Mouse (Mus musculus) intestine, postnatal 0 days (tissue): ENCODE results near the gene Cnst. TPM values are rescaled to one million over a fixed set of nuclear protein-coding genes. Genes with fewer than 3 reads are reported as not detected.

Experiments
- ATAC-seq: fragments of 200-750 bp; cut with Nextera tagmentation; 2 replicates; pipeline ENCODE4 v1.8.0; 2017; ENCODE audit warnings: mild to moderate bottlenecking, moderate TSS enrichment, moderate library complexity
- H3K27ac ChIP-seq: fragments of 300-500 bp; sonication (generic); 2 replicates; pipeline ENCODE4 v1.5.1; 2014; ENCODE audit warnings: mild to moderate bottlenecking, low read depth, low read length, moderate library complexity
- H3K27me3 ChIP-seq: fragments of 300-500 bp; sonication (generic); replicated peaks from 2 replicates; pipeline ENCODE4 v1.6.1; 2014; ENCODE audit warnings: low read length, mixed read lengths; ENCODE audit not compliant: control insufficient read depth, insufficient read depth
- H3K36me3 ChIP-seq: fragments of 300-500 bp; sonication (generic); 2 replicates; pipeline ENCODE4 v1.6.1; 2014; ENCODE audit warnings: mild to moderate bottlenecking, moderate library complexity; ENCODE audit not compliant: control insufficient read depth, insufficient read depth
- H3K4me1 ChIP-seq: fragments of 300-500 bp; sonication (generic); replicated peaks from 2 replicates; pipeline ENCODE4 v1.6.1; 2014; ENCODE audit warnings: antibody characterized with exemption, low read length, mixed read lengths; ENCODE audit not compliant: control insufficient read depth, insufficient read depth
- H3K4me2 ChIP-seq: fragments of 300-500 bp; sonication (generic); replicated peaks from 2 replicates; pipeline ENCODE4 v1.6.1; 2014; ENCODE audit warnings: low read depth, mild to moderate bottlenecking, moderate library complexity
- H3K4me3 ChIP-seq: fragments of 300-500 bp; sonication (generic); 2 replicates; pipeline ENCODE4 v1.5.1; 2014; ENCODE audit warnings: low read depth, low read length
- H3K9ac ChIP-seq: fragments of 300-500 bp; sonication (generic); 2 replicates; pipeline ENCODE4 v1.6.1; 2014; ENCODE audit warnings: mild to moderate bottlenecking, low read depth, low read length
- H3K9me3 ChIP-seq: fragments of 300-500 bp; sonication (generic); 2 replicates; pipeline ENCODE4 v1.6.1; 2016; ENCODE audit warnings: mixed run types; ENCODE audit not compliant: control insufficient read depth
- CTCF ChIP-seq: sonication (generic); IDR thresholded peaks from 2 replicates; pipeline ENCODE4 v1.5.1; 2016; ENCODE audit warnings: low read depth, mild to moderate bottlenecking, control low read depth, antibody characterized with exemption, moderate library complexity
- WGBS: fragments of 180-500 bp; shearing (Covaris S2); extraction: QIAGEN DNeasy Blood & Tissue Kit; methylation state at CpG from one replicate; pipeline ENCODE4 v1.1.7; 2014; 5-methylcytosine and 5-hydroxymethylcytosine counted together
- polyA plus RNA-seq: library from polyadenylated mRNA; unstranded; fragments of >200 nt; fragmentation: Nextera tagmentation; extraction: Ambion mirVana; gene quantifications from 2 replicates; pipeline ENCODE4 v1.2.1, GENCODE M21; 2015

The Cnst gene
- polyA plus RNA-seq, 1 experiment from 2014 or later, result 8.4 TPM

- H3K9me3 ChIP-seq, result no peaks in the 10 kb centered on the region
Observed at GRCm38 (mm10) chr1:179516941-179517712, 29.0 kb upstream of the Cnst start.

GRCm38 (mm10) chr1:179517713-179518465 lies 28.3 kb upstream of the Cnst start, which contains the start of gene Smyd3:
Gene Smyd3 (minus strand): TSS chr1:179518041.
- peak within 1 kb of the TSS; percentile 81 for H3K4me3 ChIP-seq
- no peaks in the 10 kb centered on the region for H3K9me3 ChIP-seq
- peak; percentile 85 for ATAC-seq
- 6% methylated on average over 39 of the region's 39 CpGs for WGBS
- peak; percentile 90 for TF ChIP-seq CTCF
- H3K4me1 ChIP-seq, result 0 out of 2 replicates have a peak, but pooled peaks cover 3% of the 10 kb centered on the region
- H3K27ac ChIP-seq, result peak within 1 kb of the TSS; percentile 50; the same call in 1 of the 2 replicates
- H3K27me3 ChIP-seq, result no peaks in the 10 kb centered on the region
- H3K4me2 ChIP-seq, result peak within 1 kb of the TSS; percentile 100
- no peaks in the 10 kb centered on the region for H3K36me3 ChIP-seq
- H3K9ac ChIP-seq, result peak within 1 kb of the TSS; percentile 62

More at GRCm38 (mm10) chr1:179516941-179517712, 29.0 kb upstream of the Cnst start:
- peak overlapping the region; percentile 50; the same call in 1 of the 2 replicates for H3K27ac ChIP-seq
- H3K27me3 ChIP-seq, result no peaks in the 10 kb centered on the region
- peak overlapping the region; percentile 100 for H3K4me2 ChIP-seq
- H3K36me3 ChIP-seq, result no peaks in the 10 kb centered on the region
- H3K9ac ChIP-seq, result peak overlapping the region; percentile 62
- 0 out of 2 replicates have a peak, but pooled peaks cover 3% of the 10 kb centered on the region for H3K4me1 ChIP-seq
- no peak for TF ChIP-seq CTCF
- H3K4me3 ChIP-seq, result peak overlapping the region; percentile 81
- WGBS, result under 1% methylated on average over 21 of the region's 21 CpGs
- peak; percentile 61 for ATAC-seq

DNA sequence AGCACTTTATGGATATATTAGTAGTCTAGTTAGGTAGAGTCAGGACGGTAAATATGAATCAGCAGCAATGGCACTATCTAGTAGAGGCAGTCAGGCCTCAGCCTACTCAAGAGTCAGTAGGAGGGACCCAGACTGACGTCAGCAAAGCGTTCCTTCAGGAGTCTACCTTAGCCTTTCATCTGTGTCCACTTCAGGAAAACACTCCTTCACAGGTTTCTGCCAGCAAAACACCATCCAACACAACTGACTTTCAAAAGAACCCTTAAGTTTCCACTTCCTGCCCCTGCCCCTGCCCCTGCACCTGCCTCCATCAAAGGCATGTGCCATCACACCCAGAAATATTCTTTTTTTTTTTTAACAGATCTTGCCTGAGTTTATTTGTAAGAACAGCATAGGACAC lies 26.3 kb upstream of the Cnst start:
- Histone ChIP-seq H3K9ac (no peak overlapping the region), H3K9me3 (no peaks in the 10 kb centered on the region), H3K4me2 (no peak overlapping the region), H3K27ac (no peak overlapping the region), H3K27me3 (no peaks in the 10 kb centered on the region), H3K36me3 (no peaks in the 10 kb centered on the region), H3K4me1 (0 out of 2 replicates have a peak, but pooled peaks cover 3% of the 10 kb centered on the region), H3K4me3 (no peak overlapping the region)
- WGBS, result 80% methylated on average over 3 of the region's 3 CpGs
- no peak for TF ChIP-seq CTCF
- no peak for ATAC-seq

DNA sequence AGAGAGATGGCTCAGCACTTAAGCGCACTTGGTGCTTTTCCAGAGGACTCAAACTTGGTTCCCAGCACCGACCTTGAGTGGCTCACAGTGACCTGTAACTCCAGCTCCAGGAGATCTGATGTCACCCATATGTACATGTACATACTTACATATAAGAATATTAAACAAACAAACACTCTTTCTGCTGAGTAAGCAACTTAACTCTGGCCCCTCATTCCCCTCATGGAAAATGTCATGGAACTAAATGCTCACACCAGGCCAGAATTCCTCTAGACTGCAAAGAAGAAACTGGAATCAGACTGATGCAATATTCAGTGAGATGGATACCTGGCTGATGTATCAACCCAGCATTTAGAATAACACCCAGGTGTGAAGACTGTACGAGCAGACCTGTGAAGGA lies 7.1 kb upstream of the Cnst start:
- WGBS, result 95% methylated on average over 3 of the region's 3 CpGs
- Histone ChIP-seq H3K27me3 (no peaks in the 10 kb centered on the region), H3K36me3 (peaks cover 27% of the 10 kb centered on the region), H3K9me3 (no peaks in the 10 kb centered on the region), H3K27ac (no peak overlapping the region), H3K4me1 (no peaks in the 10 kb centered on the region), H3K4me3 (no peak overlapping the region), H3K4me2 (no peak overlapping the region), H3K9ac (no peak overlapping the region)
- no peak for ATAC-seq
- TF ChIP-seq CTCF, result no peak

DNA sequence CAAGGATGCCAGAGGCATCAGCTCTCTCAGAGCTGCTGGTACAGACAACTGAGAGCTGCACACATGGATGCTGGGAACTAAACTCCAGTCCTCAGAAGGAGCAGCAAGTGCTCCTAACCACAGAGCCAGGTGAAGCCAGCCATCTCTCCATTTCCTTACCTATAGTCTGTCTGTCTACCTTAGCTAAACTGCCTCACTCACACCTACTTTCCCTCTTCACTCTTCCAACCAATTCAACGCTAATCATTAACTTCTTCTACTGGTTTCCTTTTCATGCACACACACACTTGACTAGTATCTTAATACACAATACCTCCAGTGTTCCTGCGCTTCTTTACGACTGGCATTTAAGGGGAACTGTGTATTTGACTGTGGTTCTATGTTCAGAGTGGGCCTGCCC lies 6.3 kb upstream of the Cnst start:
- WGBS, result 39% methylated on average over 3 of the region's 3 CpGs
- ATAC-seq, result peak; percentile 90
- H3K27me3 ChIP-seq, result no peaks in the 10 kb centered on the region
- TF ChIP-seq CTCF, result no peak
- no peak overlapping the region for H3K4me3 ChIP-seq
- H3K9ac ChIP-seq, result no peak overlapping the region
- H3K27ac ChIP-seq, result no peak overlapping the region
- peaks cover 25% of the 10 kb centered on the region for H3K36me3 ChIP-seq
- H3K9me3 ChIP-seq, result no peaks in the 10 kb centered on the region
- no peak overlapping the region for H3K4me2 ChIP-seq
- H3K4me1 ChIP-seq, result 0 out of 2 replicates have a peak, but pooled peaks cover under 1% of the 10 kb centered on the region

GRCm38 (mm10) chr1:179541502-179541901 lies 4.7 kb upstream of the Cnst start:
- no peaks in the 10 kb centered on the region for H3K9me3 ChIP-seq
- no peak overlapping the region for H3K27ac ChIP-seq
- no peak overlapping the region for H3K9ac ChIP-seq
- H3K4me2 ChIP-seq, result no peak overlapping the region
- peak; percentile 58 for TF ChIP-seq CTCF
- ATAC-seq, result no peak
- 0 out of 2 replicates have a peak, but pooled peaks cover 5% of the 10 kb centered on the region for H3K4me1 ChIP-seq
- H3K27me3 ChIP-seq, result no peaks in the 10 kb centered on the region
- H3K36me3 ChIP-seq, result peaks cover 18% of the 10 kb centered on the region
- 66% methylated on average over 3 of the region's 3 CpGs for WGBS
- H3K4me3 ChIP-seq, result no peak overlapping the region
